Mouse (Mus musculus) Muller cell, postnatal 12 days (primary cell): Measurements from ENCODE around the gene Ankrd6.

ENCODE experiments used
- DNase-seq: peaks from one replicate; pipeline ENCODE4 v3.0.0-alpha.2; 2015; ENCODE audit errors: inconsistent ontology term

Gene Ankrd6

GRCm38 (mm10) chr4:32951035-32951940, 647 bp upstream of the Ankrd6 start:
- peak; percentile 38 for DNase-seq

- DNase-seq, result no peak
Observed at GRCm38 (mm10) chr4:32948696-32949095, 1.9 kb downstream of the Ankrd6 start.

DNA sequence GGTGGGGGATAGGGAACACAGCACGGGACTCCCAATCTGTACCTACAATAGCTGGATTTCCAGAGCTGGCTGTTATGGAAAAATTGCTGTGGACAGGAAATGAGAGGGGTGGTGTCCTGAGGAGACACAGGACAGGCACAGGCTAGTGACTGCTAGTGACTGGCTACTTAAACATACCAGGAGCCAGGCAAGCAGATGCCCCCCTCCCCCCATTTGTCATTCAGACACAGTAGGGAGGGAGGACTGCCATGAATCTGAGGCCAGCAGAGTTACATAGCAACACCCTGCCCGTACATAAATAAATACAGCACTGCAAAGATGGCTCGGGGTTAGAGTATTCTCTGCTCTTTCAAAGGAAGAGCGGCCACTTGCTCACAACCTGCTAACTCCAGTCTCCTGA, 3.0 kb downstream of the Ankrd6 start:
- DNase-seq, result peak; percentile 42

DNA sequence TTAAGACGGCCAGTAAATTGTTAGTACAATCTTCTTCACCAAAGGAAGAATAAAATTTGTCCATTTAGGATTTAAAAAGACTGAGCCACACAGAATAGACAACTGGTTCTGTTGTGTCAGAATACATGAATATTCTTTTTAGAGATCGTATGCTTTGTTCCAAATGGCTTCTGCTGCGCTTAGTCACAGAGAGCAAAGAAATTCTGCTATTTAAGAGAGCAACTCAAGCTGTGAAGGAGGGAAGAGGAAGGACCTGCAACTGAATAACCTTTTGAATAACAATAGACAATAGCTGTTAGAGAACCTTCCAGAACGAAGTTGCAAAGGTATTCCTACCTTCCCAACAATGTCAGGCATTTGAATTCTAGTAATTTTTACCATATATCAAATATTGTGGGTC, 9.7 kb downstream of the Ankrd6 start:
- DNase-seq, result no peak

DNA sequence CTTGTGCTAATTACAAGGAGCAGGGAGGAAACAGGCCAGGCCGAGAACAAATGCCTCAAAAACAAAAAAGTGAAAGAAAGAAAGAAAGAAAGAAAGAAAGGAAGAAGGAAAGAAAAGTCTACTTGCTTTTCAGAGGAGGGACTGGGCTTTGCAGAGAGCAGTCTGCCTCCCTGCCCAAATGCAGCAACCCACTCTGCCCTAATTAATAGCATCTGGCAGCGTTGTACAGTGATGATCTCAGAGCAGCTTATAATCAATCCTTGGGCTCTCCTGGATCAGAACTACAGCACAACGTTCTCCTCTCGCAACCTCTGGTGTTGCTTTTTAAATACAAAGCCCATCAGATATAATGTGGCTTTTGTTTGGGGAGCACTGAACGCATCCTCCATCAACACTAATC, 10.7 kb downstream of the Ankrd6 start:
- no peak for DNase-seq

- peak; percentile 50 for DNase-seq
Observed at GRCm38 (mm10) chr4:32939521-32939920, 11.1 kb downstream of the Ankrd6 start.

GRCm38 (mm10) chr4:32936762-32937341, 13.8 kb downstream of the Ankrd6 start:
- DNase-seq, result no peak

GRCm38 (mm10) chr4:32932056-32932455, 18.6 kb downstream of the Ankrd6 start:
- DNase-seq, result no peak

DNA sequence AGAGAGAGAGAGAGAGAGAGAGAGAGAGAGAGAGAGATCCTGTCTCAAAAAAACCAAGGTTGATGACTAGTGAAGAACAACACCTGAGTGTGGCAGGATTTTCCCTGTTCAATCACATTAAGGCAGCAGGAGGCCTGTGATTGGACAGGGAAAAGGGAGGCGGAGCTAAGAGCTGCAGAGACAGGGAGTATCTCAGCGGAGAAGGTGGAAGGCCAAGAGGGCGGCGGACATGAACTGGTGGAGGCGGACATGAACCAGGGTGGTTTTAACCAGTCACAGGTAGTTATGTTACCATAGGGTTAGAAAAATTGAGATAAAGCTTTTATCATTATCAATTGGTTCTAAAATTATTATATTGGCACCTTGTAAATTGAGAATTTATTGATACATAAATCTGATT, 20.9 kb downstream of the Ankrd6 start:
- DNase-seq, result no peak

DNA sequence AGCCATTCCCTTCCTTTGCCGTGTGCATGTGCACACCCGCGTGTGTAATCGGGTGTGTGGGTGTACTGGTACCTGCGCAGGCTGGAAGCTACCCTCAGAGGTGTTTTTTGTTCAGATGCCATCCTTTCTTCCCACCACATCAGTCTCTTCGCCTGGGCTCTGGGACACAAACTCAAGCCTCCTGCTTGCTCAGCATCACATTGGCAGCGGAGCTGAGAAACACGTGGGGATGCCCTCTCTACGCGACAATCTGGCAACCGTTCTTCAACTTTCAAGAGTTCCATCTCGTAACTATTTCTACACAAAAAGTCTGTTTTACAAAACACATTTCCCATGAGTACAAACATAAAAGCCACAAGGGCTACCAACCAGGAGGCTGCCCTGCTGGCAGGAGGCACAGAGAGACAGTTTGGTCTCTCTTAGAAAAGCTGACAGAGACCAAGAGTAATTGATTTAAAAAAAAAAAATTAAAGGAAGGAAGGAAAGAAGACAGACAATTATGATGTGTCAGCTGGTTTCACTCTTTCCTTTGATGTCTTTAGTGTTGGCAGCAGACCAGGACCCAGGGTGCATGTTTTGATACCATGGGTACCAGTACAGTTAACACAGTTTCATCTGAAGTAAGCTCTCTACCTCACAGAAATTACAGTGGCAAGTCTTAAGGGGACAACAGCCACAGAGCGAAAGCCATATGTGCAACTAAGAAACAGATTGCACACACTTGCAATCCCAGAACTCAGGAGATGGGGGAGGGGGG, 21.8 kb downstream of the Ankrd6 start:
- DNase-seq, result no peak

DNA sequence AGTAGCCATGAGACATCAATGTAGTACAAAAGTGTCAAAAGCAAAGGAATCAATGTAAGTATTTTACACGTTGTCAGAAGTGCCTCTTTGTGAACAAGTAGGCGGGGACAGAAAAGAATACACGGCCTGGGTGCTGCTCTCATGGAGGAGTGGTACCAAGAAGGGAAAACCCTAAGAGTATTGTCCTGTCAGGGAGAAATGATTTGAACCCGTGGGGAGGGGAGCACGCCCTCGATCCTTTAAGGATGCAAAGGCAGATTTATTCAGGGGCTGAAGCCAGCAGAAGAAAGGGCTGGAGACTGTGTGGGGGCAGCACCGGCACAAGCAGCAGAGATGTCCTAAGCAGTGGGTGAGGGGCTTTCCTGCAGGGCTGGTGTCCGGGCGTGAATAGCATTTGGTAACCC, 26.7 kb downstream of the Ankrd6 start:
- DNase-seq, result no peak

GRCm38 (mm10) chr4:32923436-32923835, 27.2 kb downstream of the Ankrd6 start:
- no peak for DNase-seq

DNA sequence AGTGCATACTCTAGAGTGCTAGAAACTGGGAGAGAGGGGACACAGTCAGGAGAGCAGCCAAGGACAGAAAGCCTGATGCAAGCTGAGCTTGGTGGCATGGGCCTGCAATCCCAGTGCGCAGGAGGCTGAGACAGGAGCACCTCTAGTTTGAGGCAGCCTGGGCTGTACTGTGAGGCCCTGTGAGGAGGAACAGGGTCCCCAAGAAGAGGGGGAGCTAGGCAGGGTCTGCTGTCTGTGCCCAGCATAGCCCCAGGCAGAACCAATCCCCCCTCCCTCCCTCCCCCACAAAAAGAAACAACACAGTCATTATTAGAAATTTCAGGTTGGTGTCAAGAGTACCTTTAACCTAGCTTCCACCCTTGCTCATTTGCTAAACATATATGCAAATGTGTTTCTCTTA, 27.8 kb downstream of the Ankrd6 start:
- DNase-seq, result no peak

GRCm38 (mm10) chr4:32920863-32921262, 29.8 kb downstream of the Ankrd6 start:
- DNase-seq, result no peak

GRCm38 (mm10) chr4:32918571-32918970, 32.1 kb downstream of the Ankrd6 start:
- DNase-seq, result no peak

DNA sequence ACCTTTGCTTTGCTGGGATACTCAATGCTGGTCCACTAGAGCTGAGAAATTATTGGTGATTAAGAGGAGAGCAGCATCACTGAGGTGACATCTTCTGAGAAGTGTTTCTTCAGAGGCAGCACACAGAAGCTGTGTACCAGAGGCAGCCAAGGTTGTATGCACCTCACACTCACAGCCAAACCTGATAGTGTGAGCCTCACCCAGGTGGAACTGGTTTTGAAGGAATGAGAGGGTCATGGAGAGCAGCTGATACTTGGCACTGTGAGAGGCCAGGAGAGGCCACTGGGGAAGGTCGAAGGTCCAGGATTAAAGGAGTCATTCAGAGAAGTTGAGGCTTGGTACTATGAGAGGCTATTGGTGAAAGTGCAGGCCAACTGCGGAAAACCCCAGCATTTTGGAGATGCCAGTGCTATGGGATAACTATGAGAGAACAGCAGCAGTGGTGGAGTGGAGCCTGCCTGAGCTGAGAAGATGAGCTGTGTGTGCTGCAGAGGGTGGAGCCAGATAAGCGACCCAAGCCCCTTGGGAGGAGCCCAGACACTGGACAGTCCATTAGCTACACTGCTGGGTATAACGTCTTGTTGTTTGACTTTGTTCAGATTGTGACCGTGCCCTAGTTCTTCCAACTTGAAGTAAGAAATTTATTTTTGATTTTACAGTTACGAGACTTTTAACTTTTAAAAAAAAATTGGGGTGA, 33.8 kb downstream of the Ankrd6 start:
- DNase-seq, result no peak

DNA sequence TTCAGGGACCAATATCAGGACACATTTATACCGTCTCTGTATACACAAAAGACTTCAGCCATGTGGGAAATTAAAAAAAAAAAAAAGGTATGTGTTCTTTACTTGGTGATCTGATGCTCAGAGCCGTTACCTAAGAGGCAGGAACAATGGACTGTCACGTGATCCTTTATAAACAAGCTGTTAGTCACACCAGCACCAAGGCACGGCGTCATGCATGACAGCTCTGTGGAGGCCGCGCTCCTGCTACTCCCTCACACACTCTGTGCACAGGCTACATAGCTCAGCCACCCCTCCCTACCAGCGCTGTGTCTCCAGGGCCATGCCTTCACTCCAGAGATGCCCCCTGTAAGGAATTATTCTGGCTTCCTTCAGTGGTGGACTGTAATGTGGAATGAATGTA, 34.7 kb downstream of the Ankrd6 start:
- DNase-seq, result no peak

- no peak for DNase-seq
Observed at GRCm38 (mm10) chr4:32909996-32910395, 40.6 kb downstream of the Ankrd6 start.

- DNase-seq, result no peak
Observed at GRCm38 (mm10) chr4:32909241-32909979, 41.2 kb downstream of the Ankrd6 start.

DNA sequence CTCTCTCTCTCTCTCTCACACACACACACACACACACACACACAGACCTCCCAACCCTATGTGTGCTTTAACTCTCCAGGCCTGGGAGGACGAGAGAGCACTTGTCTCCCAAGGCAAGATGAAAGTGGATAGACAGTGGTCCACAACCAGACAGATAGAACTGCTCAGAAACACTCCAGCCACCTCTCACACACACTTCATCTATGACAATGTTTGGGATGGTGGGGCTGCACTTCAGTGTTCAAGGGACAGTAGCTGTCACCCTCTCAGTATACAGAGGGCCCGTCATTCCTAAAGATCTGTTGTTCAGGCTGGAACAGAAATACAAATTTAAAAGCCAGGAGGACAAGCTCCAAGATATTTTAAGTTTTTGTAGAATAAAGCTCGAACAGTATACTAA, 43.0 kb downstream of the Ankrd6 start:
- DNase-seq, result no peak

DNA sequence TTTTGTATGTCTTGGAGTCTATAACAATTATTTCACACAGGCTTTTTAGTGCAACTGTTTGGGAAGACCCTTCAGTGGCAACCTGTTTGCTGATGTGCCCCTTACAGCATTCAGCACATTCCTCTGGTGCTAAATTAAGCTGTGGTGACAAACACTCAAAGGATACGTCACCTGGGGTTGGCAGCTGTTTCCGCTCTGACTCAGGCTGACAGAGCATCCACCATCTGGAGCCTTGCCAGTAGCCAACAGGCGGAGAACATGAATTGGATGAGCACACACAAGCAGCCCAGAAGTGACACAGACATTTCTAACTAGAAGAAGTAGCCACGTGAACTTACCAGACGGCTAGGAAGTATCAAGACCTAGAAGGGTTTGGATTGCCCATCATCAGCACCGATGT, 44.0 kb downstream of the Ankrd6 start:
- peak; percentile 92 for DNase-seq
